Mouse (Mus musculus): Measurements from ENCODE around the gene Plac1. TPM values are rescaled to one million over a fixed set of nuclear protein-coding genes. Genes with fewer than 3 reads are reported as not detected.

Gene Plac1
- polyA plus RNA-seq, 1 experiment from 2014 or later, result 6.0 TPM

DNA sequence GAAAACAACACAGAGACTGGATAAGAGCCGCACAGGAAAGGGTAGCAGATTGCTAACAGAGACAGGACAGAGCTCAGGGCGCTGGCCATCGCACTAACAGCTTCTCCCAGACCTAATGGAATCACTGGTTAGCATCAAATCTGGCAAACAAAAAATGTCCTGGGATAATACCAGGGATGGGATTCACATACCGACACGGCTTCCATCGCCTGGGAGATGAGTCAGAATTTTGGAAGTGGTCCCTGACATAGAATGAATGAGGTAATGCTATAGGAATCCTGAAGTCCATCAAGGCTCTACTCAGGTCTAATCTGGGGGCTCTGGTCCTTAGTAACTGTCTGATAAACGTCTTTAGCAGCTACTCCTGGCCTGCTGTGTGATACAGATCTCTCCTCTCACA, 140.0 kb downstream of the Plac1 start:
- H3K9me3 ChIP-seq (replicated peaks), result no peaks in the 10 kb centered on the region
- no peak overlapping the region for H3K27ac ChIP-seq
- H3K9ac ChIP-seq, result no peak overlapping the region
- 70% methylated on average over 7 of the region's 7 CpGs for WGBS
- no peak overlapping the region for H3K4me2 ChIP-seq
- no peaks in the 10 kb centered on the region for H3K36me3 ChIP-seq
- peaks cover 7% of the 10 kb centered on the region for H3K27me3 ChIP-seq
- no peak overlapping the region for H3K4me3 ChIP-seq (replicated peaks)
- H3K4me1 ChIP-seq, result no peaks in the 10 kb centered on the region
- no peak for ATAC-seq (replicated peaks; ENCODE audit: low FRiP score)

DNA sequence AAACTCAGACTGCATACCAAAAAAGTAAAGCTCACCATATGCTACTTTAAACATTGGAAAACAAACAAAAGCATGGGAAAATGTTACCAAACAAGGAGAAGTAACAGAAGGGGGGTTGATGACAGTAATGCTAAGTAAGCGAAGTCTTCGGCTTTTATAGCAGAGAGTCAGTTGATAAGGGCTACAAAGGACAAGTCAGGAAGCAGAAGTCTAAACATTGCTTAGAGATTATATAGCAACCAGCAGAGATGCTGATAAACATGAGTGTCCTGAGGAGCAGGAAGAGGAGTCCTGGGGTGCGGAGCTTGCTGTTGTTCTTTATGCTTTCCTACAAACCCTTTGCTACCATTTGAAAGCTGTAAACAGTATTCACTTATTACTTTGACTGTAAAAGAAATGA, 140.6 kb downstream of the Plac1 start:
- ATAC-seq (replicated peaks; ENCODE audit: low FRiP score), result no peak
- WGBS, result 80% methylated on average over 3 of the region's 3 CpGs

DNA sequence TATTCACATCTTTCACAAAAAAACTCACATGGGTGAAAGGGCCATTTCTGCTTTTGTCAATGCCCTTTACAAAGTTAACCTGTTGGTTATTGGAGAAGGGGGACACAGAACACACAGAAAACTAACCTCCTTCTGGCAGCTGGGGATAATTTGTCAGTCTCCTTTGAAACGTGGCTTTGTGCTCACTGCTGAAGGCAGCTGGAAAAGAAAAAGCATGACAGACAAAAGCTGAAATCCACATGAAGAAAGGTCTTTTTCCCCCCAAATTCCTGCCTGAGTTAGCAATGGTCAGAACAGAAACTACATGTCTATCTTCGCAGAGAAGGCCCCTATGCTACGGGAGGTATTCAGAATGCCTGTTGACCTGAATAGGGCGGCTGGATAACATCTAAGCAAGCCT, 141.6 kb downstream of the Plac1 start:
- no peak for ATAC-seq (replicated peaks; ENCODE audit: low FRiP score)
- H3K27me3 ChIP-seq, result peaks cover 7% of the 10 kb centered on the region
- no peaks in the 10 kb centered on the region for H3K9me3 ChIP-seq (replicated peaks)
- H3K9ac ChIP-seq, result no peak overlapping the region
- H3K4me3 ChIP-seq (replicated peaks), result no peak overlapping the region
- H3K36me3 ChIP-seq, result no peaks in the 10 kb centered on the region
- no peaks in the 10 kb centered on the region for H3K4me1 ChIP-seq
- no peak overlapping the region for H3K27ac ChIP-seq
- H3K4me2 ChIP-seq, result no peak overlapping the region
- 69% methylated on average over 4 of the region's 4 CpGs for WGBS

More for the DNA sequence above, 140.6 kb downstream of the Plac1 start:
- Histone ChIP-seq H3K4me1 (no peaks in the 10 kb centered on the region), H3K9ac (no peak overlapping the region), H3K36me3 (no peaks in the 10 kb centered on the region), H3K9me3 (replicated peaks) (no peaks in the 10 kb centered on the region), H3K4me3 (replicated peaks) (no peak overlapping the region), H3K27me3 (peaks cover 7% of the 10 kb centered on the region), H3K27ac (no peak overlapping the region), H3K4me2 (no peak overlapping the region)

DNA sequence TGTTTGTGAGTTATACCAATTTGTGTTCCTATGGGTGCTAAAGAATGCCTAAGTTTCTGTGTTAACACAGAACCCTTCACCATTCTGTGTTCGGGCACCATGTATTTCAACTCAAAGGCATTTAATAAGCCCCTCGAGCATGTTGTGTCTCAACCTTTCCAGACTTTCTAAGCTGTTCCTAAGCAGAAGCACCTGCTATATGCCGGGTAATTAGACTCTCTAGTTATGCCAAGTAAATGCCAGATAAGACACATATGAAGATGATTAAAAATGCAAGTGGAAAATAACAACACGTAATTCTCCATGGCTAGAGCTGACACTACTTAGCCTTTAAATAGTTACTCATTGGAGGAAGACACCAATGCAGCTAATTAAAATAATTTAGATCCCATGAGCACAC, 142.1 kb downstream of the Plac1 start:
- H3K9me3 ChIP-seq (replicated peaks), result no peaks in the 10 kb centered on the region
- ATAC-seq (replicated peaks; ENCODE audit: low FRiP score), result no peak
- no peak overlapping the region for H3K4me2 ChIP-seq
- H3K27me3 ChIP-seq, result peaks cover 7% of the 10 kb centered on the region
- H3K27ac ChIP-seq, result no peak overlapping the region
- no peak overlapping the region for H3K4me3 ChIP-seq (replicated peaks)
- no peaks in the 10 kb centered on the region for H3K4me1 ChIP-seq
- H3K36me3 ChIP-seq, result no peaks in the 10 kb centered on the region
- no peak overlapping the region for H3K9ac ChIP-seq
- WGBS, result 85% methylated on average over 4 of the region's 4 CpGs

DNA sequence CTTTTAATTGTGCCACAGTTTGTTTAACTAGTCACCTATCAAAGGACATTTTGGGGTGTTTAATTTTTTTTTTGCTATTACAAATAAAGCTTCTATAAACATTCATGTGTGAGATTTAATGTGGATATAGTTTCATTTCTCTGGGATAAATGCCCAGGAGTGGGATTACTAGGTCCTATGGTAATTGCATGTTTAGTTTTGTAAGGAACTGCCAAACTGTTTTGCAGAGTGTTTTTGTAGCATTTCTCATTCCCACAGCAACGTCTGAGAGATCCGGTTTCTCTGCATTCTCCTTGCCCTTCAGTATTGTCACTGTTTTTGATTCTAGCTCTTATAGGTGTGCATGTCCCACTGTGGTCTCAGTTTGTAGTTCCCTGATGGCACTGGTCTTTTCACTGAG, 146.5 kb downstream of the Plac1 start:
- no peaks in the 10 kb centered on the region for H3K36me3 ChIP-seq
- WGBS, result 50% methylated on average over 2 of the region's 2 CpGs
- H3K4me2 ChIP-seq, result no peak overlapping the region
- no peak for ATAC-seq (replicated peaks; ENCODE audit: low FRiP score)
- H3K9me3 ChIP-seq (replicated peaks), result no peaks in the 10 kb centered on the region
- H3K4me1 ChIP-seq, result 0 out of 2 replicates have a peak, but pooled peaks cover 3% of the 10 kb centered on the region
- H3K9ac ChIP-seq, result no peak overlapping the region
- H3K27me3 ChIP-seq, result peaks cover 11% of the 10 kb centered on the region; the same call in 1 of the 2 replicates
- no peak overlapping the region for H3K4me3 ChIP-seq (replicated peaks)
- no peak overlapping the region for H3K27ac ChIP-seq

DNA sequence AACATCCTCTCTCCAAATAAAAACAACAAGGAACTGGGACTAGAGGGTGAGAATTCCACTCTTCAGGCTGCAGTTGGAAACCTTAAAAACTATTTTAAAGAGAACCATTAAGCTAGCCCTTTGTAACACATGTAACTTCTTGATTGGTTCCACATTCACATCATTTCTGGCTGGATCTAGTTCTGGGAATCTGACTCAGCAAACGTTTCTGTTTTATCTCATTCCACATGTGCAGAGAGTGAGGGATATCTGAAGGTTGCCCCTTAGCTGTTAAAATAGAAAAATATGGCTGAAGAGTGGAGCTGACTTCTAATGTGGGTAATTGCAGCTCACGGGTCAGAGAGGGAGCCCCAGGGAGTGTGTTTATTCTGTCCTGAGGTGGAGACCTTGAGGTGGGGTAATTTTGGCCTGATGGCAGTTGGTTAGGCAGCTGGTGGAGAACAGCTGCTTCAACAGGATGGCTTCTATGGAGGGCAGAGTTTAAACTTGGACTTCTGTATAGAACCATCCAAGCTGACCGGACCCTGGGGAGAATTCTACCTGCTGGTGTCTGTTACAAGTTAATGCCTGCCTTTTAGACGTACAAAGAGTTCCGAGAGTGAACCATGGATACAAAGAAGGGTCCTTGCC, 151.1 kb downstream of the Plac1 start:
- Histone ChIP-seq H3K4me3 (replicated peaks) (no peak overlapping the region), H3K4me2 (no peak overlapping the region), H3K9ac (no peak overlapping the region), H3K4me1 (0 out of 2 replicates have a peak, but pooled peaks cover 3% of the 10 kb centered on the region), H3K27me3 (peaks cover 12% of the 10 kb centered on the region; the same call in 1 of the 2 replicates), H3K9me3 (replicated peaks) (no peaks in the 10 kb centered on the region), H3K27ac (no peak overlapping the region), H3K36me3 (no peaks in the 10 kb centered on the region)
- 45% methylated on average over 5 of the region's 5 CpGs for WGBS
- ATAC-seq (replicated peaks; ENCODE audit: low FRiP score), result peak; percentile 29; the same call in 1 of the 2 replicates

- Histone ChIP-seq H3K4me1 (0 out of 2 replicates have a peak, but pooled peaks cover 3% of the 10 kb centered on the region), H3K36me3 (no peaks in the 10 kb centered on the region), H3K27ac (no peak overlapping the region), H3K27me3 (peaks cover 12% of the 10 kb centered on the region; the same call in 1 of the 2 replicates), H3K4me3 (replicated peaks) (no peak overlapping the region), H3K9me3 (replicated peaks) (no peaks in the 10 kb centered on the region), H3K9ac (no peak overlapping the region), H3K4me2 (no peak overlapping the region)
- WGBS, result 65% methylated on average over 1 of the region's 1 CpGs
- ATAC-seq (replicated peaks; ENCODE audit: low FRiP score), result no peak
Observed at GRCm38 (mm10) chrX:53087202-53087601, 152.7 kb downstream of the Plac1 start.

DNA sequence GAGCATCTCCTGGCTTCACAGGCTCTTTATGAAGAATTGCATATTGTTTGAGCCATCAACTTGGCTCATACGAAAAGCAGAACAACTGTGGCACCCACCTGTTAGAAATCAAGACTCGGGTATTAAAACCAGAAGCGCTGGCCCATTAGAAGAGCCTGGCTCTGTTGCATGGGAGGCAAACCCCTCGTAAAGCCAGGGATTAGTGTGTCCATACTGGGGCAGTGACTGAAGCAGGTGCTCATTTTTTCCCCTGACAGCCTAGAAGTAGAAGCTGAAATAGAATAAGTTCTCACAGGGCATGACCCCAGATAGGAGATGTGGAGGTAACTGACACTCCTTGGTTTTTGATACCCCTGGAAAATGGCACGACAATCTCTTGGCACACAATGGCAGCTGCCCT, 154.4 kb downstream of the Plac1 start:
- Histone ChIP-seq H3K9ac (no peak overlapping the region), H3K36me3 (no peaks in the 10 kb centered on the region), H3K4me2 (no peak overlapping the region), H3K4me3 (replicated peaks) (no peak overlapping the region), H3K27me3 (peaks cover 7% of the 10 kb centered on the region; the same call in 1 of the 2 replicates), H3K4me1 (0 out of 2 replicates have a peak, but pooled peaks cover 3% of the 10 kb centered on the region), H3K27ac (no peak overlapping the region), H3K9me3 (replicated peaks) (no peaks in the 10 kb centered on the region)
- ATAC-seq (replicated peaks; ENCODE audit: low FRiP score), result no peak
- 83% methylated on average over 5 of the region's 5 CpGs for WGBS

- ATAC-seq (replicated peaks; ENCODE audit: low FRiP score), result no peak
- H3K27me3 ChIP-seq, result no peaks in the 10 kb centered on the region
- no peaks in the 10 kb centered on the region for H3K36me3 ChIP-seq
- H3K4me3 ChIP-seq (replicated peaks), result no peak overlapping the region
- no peak overlapping the region for H3K9ac ChIP-seq
- H3K9me3 ChIP-seq (replicated peaks), result no peaks in the 10 kb centered on the region
- WGBS, result 83% methylated on average over 3 of the region's 3 CpGs
- H3K4me1 ChIP-seq, result peaks cover 6% of the 10 kb centered on the region; the same call in 1 of the 2 replicates
- no peak overlapping the region for H3K4me2 ChIP-seq
- H3K27ac ChIP-seq, result no peak overlapping the region
Observed at GRCm38 (mm10) chrX:53064406-53064805, 175.5 kb downstream of the Plac1 start.

DNA sequence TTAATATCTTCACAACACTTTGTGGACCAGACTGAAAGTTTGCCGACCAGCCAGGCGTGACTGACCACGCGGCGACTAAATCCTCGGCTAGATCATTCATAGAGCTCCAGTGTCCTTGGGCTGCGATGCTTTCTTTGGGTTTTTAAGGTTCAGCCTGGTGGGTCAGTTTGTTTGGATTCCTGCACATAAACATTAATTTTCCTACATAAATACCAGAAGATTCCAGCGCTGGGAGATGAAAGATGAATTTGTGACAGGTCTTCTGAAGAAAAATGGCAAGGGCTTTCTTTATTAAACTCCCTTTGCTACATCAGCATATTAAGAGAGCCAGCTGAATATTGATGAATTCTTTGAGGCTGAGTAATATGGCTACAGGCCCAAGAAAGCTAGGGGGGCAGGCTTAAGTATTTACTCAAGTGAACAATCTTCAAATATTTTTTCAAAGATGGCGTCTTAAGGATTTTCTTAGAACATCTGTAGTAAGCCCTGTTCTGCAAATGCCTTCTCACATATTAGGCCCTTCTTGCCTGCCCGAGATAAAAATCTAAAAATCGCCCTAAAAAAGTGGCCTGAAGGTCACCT, 180.4 kb downstream of the Plac1 start:
- Histone ChIP-seq H3K9me3 (replicated peaks) (no peaks in the 10 kb centered on the region), H3K4me1 (peaks cover 15% of the 10 kb centered on the region; the same call in 1 of the 2 replicates), H3K4me2 (peak overlapping the region; percentile 56), H3K27ac (peak overlapping the region; percentile 41; the same call in 1 of the 2 replicates), H3K9ac (no peak overlapping the region), H3K36me3 (no peaks in the 10 kb centered on the region), H3K4me3 (replicated peaks) (no peak overlapping the region; the same call in 1 of the 2 replicates), H3K27me3 (0 out of 2 replicates have a peak, but pooled peaks cover 9% of the 10 kb centered on the region)
- WGBS, result 20% methylated on average over 11 of the region's 11 CpGs
- ATAC-seq (replicated peaks; ENCODE audit: low FRiP score), result no peak

DNA sequence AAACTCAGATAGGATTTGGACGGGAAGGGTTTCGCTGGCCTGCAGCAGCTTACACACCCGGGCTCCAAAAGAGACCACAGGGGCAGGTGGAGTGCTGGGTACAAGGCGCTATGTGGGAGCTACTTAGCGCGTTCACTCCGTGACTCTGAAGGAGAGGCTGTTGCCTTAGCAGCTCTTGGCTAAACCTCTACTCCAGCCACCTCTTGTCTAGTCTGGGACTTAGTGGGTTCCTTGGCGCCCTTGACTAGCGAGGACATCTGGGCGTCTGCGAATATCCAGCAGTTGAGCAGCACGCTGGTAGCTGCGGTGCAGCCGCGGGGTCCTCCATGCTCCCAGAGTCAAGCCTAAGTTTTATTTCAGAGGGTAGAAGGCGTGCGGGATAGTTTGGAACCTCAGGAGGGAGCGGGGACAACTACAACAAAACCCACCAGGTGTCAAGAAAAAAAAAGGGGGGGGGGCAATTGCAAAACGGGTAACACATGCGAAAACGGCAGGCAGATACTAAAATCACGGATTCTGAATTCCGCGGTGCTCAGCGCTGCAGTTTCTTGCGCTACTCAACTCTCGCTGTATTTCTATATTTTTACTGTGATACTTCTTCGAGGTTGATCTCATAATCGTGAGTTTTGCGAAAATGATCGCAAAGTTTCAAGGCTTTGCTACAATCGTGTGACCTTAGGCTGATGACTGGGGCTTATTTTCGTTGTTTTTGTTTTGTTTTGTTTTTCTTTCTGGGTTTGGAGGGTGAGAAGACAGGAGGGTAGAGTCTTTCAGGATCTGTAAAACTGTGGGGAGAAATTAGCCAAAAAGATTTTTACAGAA, 181.2 kb downstream of the Plac1 start:
- 21% methylated on average over 33 of the region's 33 CpGs for WGBS
- Histone ChIP-seq H3K4me1 (peaks cover 22% of the 10 kb centered on the region; the same call in 1 of the 2 replicates), H3K27me3 (0 out of 2 replicates have a peak, but pooled peaks cover 9% of the 10 kb centered on the region), H3K9ac (peak overlapping the region; percentile 48), H3K9me3 (replicated peaks) (no peaks in the 10 kb centered on the region), H3K4me3 (replicated peaks) (peak overlapping the region; percentile 32), H3K36me3 (peaks cover 6% of the 10 kb centered on the region), H3K4me2 (peak overlapping the region; percentile 56), H3K27ac (peak overlapping the region; percentile 94)
- ATAC-seq (replicated peaks; ENCODE audit: low FRiP score), result no peak

GRCm38 (mm10) chrX:53057760-53058090, 182.2 kb downstream of the Plac1 start:
- 37% methylated on average over 6 of the region's 6 CpGs for WGBS
- H3K4me3 ChIP-seq (replicated peaks), result peak overlapping the region; percentile 66
- H3K27ac ChIP-seq, result peak overlapping the region; percentile 94
- peaks cover 24% of the 10 kb centered on the region for H3K4me1 ChIP-seq
- H3K4me2 ChIP-seq, result peak overlapping the region; percentile 56
- H3K36me3 ChIP-seq, result peaks cover 6% of the 10 kb centered on the region
- H3K9ac ChIP-seq, result 0 out of 2 replicates have a peak overlapping the region, but pooled peaks have one; percentile 7
- H3K9me3 ChIP-seq (replicated peaks), result no peaks in the 10 kb centered on the region
- H3K27me3 ChIP-seq, result 0 out of 2 replicates have a peak, but pooled peaks cover 9% of the 10 kb centered on the region
- ATAC-seq (replicated peaks; ENCODE audit: low FRiP score), result no peak
